Mouse (Mus musculus): Measurements from ENCODE around the gene Psma2.

Gene Psma2

DNA sequence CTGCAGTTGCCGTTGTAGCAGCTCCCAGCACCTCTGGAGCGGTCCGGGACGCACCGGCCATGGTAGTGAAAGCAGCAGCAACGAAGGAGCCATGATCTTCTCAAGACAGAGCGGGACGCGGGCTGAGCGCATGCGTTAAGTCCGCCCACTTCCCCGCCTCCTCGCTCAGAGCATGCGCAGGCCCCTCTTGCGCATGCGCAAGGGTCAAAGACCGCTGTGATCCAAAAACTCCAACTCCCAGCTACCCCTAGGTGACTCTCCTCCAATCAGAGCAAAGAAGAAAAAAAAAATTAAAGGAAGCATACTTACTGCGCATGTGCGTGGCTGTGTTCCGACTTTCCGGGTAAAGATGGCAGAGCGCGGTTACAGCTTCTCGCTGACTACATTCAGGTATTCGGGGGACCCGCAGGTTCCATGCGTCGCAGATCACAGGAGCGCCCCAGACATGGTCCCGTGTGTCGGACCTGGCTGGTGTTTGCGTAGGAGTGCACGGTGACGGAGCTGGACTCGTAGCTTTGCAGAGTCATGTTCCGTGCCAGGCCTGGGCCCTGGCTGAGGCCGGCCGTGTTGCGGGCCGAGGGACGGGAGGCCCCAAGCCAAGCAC is at the start of gene Psma2, which contains the start of gene Mrpl32:
Gene Psma2 (plus strand): TSS at position 315 of the 604 bp plus-strand sequence.
Gene Mrpl32 (minus strand): TSS at position 240 of the 604 bp plus-strand sequence.
- DNase-seq (ENCODE audit: inconsistent age in 2 of 2, low spot score in 1 of 2), result peak; percentile 99

DNA sequence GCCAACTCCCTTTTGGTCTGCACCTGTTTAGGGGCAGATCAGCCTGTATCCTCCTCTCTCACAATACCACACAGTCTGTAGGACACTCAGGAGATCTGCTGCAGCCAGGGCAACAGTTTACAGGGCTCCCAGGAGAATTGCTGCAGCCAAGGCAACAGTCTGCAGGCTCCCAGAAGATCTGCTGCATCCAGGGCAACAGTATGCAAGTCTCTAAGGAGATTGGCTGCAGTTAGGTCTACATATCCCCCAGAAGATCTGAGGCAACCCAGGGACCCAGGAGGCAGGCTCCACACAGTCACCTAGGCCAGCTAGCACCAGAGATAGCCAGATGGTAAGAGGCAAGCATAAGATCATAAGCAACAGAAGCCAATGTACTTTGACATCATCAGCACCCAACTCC is 38.9 kb upstream of the Psma2 start:
- no peak for DNase-seq (ENCODE audit: inconsistent age in 2 of 2, low spot score in 1 of 2)

DNA sequence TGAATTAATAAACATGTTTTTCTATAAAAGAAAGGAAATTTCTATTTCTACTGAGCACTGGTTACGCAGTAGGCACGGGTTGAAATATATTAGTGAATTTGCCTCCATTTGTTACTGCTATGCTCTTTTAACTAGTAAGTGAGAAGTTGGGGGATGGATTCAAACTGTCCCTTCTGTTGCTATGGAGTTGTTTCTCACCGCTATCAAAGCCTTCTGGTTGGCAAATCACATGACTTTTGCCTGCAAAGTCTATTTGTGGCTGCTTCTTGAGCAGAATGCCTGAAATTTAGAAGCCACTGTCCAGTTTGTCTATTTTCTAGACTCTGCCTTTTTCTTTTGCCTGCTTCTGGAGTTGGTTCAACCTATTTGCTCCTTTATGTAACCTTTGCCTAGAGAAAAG is 32.6 kb upstream of the Psma2 start:
- no peak for DNase-seq (ENCODE audit: inconsistent age in 2 of 2, low spot score in 1 of 2)

DNA sequence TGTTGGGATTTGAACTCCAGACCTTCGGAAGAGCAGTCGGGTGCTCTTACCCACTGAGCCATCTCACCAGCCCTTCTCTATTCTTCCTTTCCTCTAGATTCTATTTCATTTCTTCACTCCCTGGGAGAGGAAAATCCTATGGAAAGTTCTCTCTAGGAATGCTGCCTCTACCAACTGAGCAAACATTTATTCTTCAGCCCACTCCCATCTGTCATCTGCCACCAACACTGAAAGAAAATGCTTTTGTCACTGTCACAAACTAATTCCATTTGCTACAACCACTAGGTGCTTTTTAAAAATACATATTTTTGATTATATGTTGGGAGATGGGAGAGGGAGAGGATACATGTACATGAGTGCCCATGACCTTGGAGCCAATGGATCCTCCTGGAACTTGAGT is 10.3 kb upstream of the Psma2 start:
- DNase-seq (ENCODE audit: inconsistent age in 2 of 2, low spot score in 1 of 2), result no peak

DNA sequence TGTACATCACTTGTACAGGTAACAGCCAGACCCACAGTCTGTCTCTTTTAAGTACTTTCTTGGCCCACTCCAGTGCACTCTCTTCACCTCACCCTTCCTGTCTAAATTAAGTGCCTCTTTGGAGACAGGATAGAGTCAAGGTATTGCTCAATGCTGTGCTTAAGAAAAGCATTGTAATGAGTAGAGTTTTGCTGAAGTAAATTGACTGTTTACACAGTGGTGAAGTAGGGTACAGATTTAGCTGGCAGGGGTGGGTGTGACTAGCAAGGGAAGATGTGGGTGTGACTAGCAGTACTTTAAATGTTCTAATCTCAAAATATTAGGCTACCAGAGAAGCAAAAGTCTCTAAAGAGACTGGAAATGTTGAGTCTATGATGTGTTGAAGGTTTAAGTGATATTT is 5.4 kb upstream of the Psma2 start:
- DNase-seq (ENCODE audit: inconsistent age in 2 of 2, low spot score in 1 of 2), result no peak

DNA sequence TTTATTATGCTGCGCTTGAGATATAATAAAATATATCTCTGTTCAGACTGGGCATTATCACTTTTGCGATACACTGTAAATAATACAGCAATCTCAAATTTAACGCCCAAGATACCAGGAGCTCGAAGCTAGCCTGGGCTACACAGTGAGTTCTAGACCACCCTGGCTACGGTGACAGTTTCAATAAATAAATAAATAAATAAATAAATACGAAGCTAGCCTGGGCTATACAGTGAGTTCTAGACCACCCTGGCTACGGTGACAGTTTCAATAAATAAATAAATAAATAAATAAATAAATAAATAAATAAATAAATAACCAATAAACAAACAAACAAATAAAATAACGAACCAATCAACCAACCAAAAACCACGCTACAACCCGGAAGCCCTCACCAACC is 577 bp upstream of the Psma2 start:
- no peak for DNase-seq (ENCODE audit: inconsistent age in 2 of 2, low spot score in 1 of 2)

DNA sequence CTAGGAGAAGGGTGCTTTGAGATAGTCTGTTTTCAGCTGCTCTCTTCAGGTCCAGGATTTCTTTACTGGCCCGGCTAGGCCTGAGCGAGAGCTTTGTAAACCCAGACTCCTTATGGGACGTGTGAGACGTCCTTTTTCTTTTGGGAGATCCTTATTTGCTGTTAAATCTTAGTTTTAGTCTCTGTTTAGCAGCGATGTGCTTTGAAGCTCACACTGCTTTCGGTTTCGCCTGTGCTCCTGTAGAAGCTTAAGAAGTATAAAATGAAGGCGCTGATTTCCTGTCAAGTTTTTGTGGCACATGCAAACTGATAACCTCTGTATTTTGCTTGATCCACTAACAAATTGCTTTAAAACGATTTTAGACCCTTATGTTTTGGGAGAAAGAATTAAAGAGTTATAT is 513 bp downstream of the Psma2 start:
- DNase-seq (ENCODE audit: inconsistent age in 2 of 2, low spot score in 1 of 2), result no peak

DNA sequence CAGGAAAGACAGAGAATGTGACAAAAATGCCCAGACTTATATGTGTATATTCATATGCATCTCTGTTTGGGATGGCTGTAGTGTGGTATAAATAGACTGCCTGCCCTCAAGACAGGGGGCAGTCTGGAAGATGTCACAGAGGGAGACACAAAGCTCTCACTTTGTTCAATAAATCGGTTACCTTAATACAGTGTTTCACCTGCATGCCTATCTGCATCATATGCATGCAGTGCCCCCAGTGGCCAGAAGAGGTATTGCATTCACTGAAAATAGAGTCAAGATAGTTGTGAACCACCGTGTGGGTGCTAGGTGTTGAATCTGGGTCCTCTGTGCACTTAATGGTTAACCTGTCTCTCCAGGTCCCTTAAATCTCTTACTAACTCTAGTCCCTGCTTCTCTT is 5.7 kb downstream of the Psma2 start:
- peak; percentile 37 to 86 for DNase-seq (ENCODE audit: inconsistent age in 2 of 2, low spot score in 1 of 2)

DNA sequence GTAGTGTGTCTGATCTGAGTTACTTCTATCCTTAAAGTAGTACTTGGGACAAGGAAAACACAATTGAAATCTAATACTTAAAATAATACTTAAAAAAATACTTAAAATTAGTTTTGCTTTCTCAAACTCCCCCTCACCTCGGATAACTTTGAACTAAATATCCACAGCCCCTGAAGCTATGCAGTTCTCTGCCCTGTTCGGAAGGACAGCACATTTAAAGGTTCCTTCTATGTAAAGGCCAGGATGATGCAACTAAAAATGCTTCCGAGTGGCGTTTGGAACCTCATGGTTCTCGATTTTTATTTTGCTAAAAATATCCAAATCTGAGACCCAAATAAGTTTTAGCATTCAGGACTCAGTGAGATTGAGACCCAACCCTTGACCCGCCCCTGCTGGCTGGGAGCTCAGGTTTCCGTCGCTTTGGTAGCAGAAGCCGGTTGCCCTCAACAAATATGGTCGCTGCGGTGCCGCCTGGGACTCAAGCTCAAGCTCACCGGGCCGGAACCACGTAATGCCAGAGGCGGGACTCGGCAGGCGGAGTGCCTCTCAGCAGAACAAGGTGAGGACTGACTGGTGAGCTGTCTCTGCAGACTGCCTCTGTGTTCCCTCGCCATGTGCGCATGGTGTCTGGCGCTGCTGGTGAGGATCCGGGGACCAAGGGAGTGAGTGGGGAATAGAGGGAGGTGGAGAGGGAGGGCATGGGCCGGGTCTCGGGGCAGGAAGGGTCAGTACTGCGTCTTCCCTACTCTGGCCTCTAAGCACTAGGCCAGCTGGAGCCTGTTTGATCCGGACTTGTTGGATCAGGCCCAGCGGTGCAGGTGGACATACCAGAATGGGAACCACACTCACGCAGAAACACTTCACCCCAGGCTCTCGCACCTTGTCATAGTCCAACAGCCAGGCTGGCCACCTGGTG is 16.9 kb downstream of the Psma2 start, which contains the start of gene AW209491:
Gene AW209491 (plus strand): TSS at position 429 of the 916 bp plus-strand sequence.
- DNase-seq (ENCODE audit: inconsistent age in 2 of 2, low spot score in 1 of 2), result peak; percentile 97 to 99

DNA sequence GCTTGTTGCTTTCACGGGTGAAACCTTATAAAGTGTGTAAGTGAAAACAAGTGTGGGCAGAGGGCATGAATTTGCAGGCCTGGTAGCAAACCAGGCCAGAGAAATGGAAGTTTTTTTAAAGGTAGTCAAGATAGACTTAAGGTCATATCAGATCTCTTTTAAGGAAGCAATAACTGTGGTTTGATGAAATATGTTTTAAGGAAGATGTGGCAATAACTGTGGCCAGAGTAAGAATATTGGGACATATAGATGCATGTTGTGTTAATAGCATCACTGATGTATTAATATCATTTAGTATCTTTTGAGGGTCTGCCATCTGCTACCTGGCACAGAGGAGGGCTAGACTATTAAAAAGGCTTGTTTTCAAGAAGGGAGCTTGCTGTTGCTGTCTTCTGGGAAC is 27.0 kb downstream of the Psma2 start:
- no peak for DNase-seq (ENCODE audit: inconsistent age in 2 of 2, low spot score in 1 of 2)

DNA sequence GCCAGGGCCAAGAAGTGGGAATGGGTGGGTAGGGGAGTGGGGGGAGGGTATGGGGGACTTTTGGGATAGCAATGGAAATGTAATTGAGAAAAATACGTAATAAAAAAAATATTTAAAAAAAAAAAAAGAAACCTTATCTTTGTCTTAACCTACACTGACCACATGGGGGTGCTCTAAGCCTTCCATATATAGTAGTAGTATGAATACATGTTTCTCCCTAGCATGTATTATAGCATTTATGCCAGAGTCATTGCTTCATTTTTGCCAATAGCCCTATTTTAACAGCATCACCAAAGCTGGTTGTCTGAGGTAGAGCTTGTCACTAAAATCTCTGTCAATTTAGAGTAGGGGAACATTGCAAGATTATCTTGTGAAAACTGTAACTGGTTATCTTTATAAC is 36.3 kb downstream of the Psma2 start:
- DNase-seq (ENCODE audit: inconsistent age in 2 of 2, low spot score in 1 of 2), result peak in 1 of 2 experiments; percentile 56

DNA sequence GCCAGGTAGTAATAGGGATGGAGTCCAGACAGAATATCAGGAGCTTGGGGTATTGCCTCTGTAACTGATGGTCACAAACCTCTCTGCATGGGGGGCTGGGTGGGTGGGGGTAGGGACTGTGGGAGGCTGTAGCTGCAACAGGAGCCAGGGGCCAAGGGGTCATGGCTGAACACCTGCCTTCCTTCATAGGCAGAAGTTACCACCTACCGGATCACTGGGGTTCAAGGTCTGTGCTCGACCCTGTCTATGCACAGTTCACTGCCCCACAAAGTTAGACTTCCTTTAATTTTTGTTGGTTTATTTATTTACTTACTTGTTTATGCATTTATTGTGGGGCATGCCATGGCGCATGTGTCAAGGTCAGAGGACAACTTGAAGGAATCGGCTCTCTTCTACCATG is 54.1 kb downstream of the Psma2 start:
- no peak for DNase-seq (ENCODE audit: inconsistent age in 2 of 2, low spot score in 1 of 2)

DNA sequence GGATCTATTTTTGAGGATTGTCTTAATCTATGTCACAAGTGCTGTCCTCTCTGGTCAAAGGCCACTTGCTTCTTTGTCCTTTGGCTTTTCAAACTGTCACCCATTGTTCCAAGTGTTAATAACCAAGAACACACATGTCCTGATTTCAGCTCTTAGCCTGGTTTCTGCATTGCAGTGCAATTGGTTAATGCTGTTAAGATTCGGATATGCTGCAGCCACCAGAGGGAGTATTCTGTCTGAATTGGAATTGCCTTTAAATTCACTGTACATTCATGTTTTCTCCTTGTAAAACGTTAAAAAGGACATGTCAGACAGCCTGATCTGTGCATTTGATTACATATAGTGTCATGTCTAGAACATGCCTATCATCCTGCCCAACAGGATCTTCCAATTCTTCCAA is 57.3 kb downstream of the Psma2 start:
- no peak for DNase-seq (ENCODE audit: inconsistent age in 2 of 2, low spot score in 1 of 2)

DNA sequence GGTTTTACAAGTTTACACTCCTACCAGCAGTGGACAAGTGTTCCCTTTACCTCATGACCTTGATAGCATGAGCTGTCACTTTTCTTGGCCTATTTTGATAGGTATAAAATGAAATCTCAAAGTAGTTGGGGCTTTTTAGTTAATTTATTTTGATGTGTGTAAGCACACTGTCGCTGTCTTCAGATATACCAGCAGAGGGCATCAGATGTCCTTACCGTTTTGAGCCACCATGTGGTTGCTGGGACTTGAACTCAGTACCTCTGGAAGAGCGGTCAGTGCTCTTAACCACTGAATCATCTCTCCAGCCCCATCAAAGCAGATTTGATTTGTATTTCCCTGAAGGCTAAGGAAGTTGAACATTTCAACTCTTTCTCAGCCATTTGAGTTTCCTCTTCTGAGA is 75.9 kb downstream of the Psma2 start:
- no peak for DNase-seq (ENCODE audit: inconsistent age in 2 of 2, low spot score in 1 of 2)

DNA sequence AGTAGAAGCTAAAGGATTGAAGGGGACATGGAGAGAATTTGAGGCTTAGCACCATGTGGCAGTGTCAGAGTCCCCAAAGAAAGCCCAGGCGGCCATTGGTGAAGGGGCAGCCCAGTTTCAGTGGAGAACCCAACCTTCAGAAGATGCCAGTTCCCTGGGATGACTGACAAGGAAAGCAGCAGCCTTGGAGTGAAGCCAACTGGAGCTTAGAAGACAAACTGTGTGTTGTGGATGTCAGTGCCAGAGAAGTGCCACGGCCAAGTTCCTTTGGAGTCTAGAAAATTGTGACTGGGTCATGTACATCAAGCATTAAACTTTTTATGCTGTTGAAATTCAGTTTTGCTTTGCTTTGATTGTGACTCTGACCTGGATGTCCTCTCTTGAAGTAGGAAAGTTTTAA is 103.8 kb downstream of the Psma2 start:
- DNase-seq (ENCODE audit: inconsistent age in 2 of 2, low spot score in 1 of 2), result peak in 1 of 2 experiments; percentile 22

DNA sequence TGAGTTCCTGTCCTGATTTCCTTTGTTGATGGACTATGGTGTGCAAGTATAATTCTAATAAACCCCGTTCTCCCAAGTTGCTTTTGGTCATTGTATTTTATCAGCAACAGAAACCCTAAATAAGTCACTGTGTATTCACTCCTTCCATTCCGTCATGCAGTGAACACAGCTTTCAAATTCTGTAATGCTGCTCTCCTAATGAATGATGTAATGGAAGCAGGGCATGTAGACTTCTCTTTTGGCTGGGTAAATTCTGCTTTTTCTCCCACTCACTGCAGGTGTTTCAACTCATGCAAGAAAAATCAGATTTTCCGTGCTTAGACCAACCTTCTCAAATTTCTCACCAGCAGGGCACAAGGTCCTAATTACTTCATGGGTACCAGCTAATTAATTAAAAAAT is 104.7 kb downstream of the Psma2 start:
- no peak for DNase-seq (ENCODE audit: inconsistent age in 2 of 2, low spot score in 1 of 2)

Measured in adrenal gland, adult (tissue).